Mouse (Mus musculus) liver, embryonic 11.5 days (tissue): Measurements from ENCODE around the gene Ldhal6b. TPM values are rescaled to one million over a fixed set of nuclear protein-coding genes. Genes with fewer than 3 reads are reported as not detected.
A peak's percentile ranks its signal among the peaks of the same experiment; 100 is the strongest.
"Not testable (repeated sequence)": the region's sequence is repeated elsewhere in the genome, so short reads cannot be mapped to it uniquely, and the experiment has no call there.

ENCODE experiments used
- ATAC-seq: fragments of 200-750 bp; cut with Nextera tagmentation; replicated peaks from 2 replicates; pipeline ENCODE4 v1.8.0; 2017; ENCODE audit warnings: moderate number of reproducible peaks, mild to moderate bottlenecking, moderate TSS enrichment, moderate library complexity; ENCODE audit not compliant: low FRiP score
- DNase-seq: peaks from one replicate; pipeline ENCODE4 v3.0.0-alpha.2; 2017; ENCODE audit warnings: low spot score
- H3K27ac ChIP-seq: fragments of 300-500 bp; sonication (generic); 2 replicates; pipeline ENCODE4 v1.5.1; 2014; ENCODE audit warnings: mild to moderate bottlenecking, low read depth, low read length, control low read depth
- H3K27me3 ChIP-seq: fragments of 300-500 bp; sonication (generic); replicated peaks from 2 replicates; pipeline ENCODE4 v1.6.1; 2014; ENCODE audit warnings: low read length, mixed read lengths; ENCODE audit not compliant: control insufficient read depth, insufficient read depth
- H3K36me3 ChIP-seq: fragments of 300-500 bp; sonication (generic); 2 replicates; pipeline ENCODE4 v1.6.1; 2014; ENCODE audit warnings: mild to moderate bottlenecking, low read length, moderate library complexity, mixed read lengths; ENCODE audit not compliant: control insufficient read depth, insufficient read depth
- H3K4me1 ChIP-seq: fragments of 300-500 bp; sonication (generic); replicated peaks from 2 replicates; pipeline ENCODE4 v1.6.1; 2014; ENCODE audit warnings: low read length, mixed read lengths; ENCODE audit not compliant: control insufficient read depth, insufficient read depth
- H3K4me2 ChIP-seq: fragments of 300-500 bp; sonication (generic); 2 replicates; pipeline ENCODE4 v1.6.1; 2014; ENCODE audit warnings: mild to moderate bottlenecking, control low read depth, moderate library complexity
- H3K4me3 ChIP-seq: fragments of 300-500 bp; sonication (generic); 2 replicates; pipeline ENCODE4 v1.5.1; 2014; ENCODE audit warnings: low read depth, low read length, control low read depth
- H3K9ac ChIP-seq: fragments of 300-500 bp; sonication (generic); 2 replicates; pipeline ENCODE4 v1.6.1; 2014; ENCODE audit warnings: low read depth, low read length, control low read depth
- H3K9me3 ChIP-seq: fragments of 300-500 bp; sonication (generic); 2 replicates; pipeline ENCODE4 v1.6.1; 2016; ENCODE audit warnings: low read length, inconsistent platforms, mixed read lengths; ENCODE audit not compliant: control insufficient read depth
- WGBS: fragments of 180-500 bp; shearing (Covaris S2); extraction: QIAGEN DNeasy Blood & Tissue Kit; methylation state at CpG from one replicate; pipeline ENCODE4 v1.1.7; 2014; 5-methylcytosine and 5-hydroxymethylcytosine counted together
- polyA plus RNA-seq: library from polyadenylated mRNA; unstranded; fragments of >200 nt; fragmentation: Nextera tagmentation; extraction: Ambion mirVana; gene quantifications from 2 replicates; pipeline ENCODE4 v1.2.1, GENCODE M21; 2014

The Ldhal6b gene
- 0.12 TPM in 1 of 2 replicates, not detected in the other for polyA plus RNA-seq

GRCm38 (mm10) chr17:5418545-5418944 lies at the start of gene Ldhal6b:
Gene Ldhal6b (minus strand): TSS chr17:5418767.
- Histone ChIP-seq H3K9ac (no peak within 1 kb of the TSS), H3K36me3 (peaks cover 13% of the 10 kb centered on the region), H3K27ac (no peak within 1 kb of the TSS), H3K4me3 (no peak within 1 kb of the TSS), H3K4me1 (peaks cover 10% of the 10 kb centered on the region), H3K27me3 (no peaks in the 10 kb centered on the region), H3K4me2 (no peak within 1 kb of the TSS), H3K9me3 (no peaks in the 10 kb centered on the region)
- ATAC-seq (no peak), DNase-seq (no peak)
- WGBS: 91% methylated on average over 11 of the region's 11 CpGs

DNA sequence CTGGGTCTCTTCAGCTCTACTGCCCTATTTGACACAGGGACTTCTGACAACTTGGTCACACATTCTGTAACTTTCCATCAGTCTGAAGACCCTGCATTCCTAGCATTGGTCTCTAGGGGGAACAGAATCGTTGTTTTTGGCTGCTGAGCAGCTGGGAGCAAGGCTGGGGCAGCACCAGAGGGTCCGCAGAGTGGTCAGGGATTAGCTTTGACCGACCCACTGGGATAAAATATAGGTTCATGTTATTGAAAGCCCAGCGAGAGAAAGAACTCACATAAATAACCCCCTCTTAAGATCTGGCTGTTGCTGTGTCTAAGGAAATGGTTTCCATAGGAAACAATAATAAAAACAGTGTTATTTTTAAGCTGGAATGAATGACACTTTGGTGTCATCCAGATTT lies 48.6 kb upstream of the Ldhal6b start:
- no peak for ATAC-seq
- WGBS: 49% methylated on average over 4 of the region's 4 CpGs

GRCm38 (mm10) chr17:5466736-5467135 lies 48.2 kb upstream of the Ldhal6b start:
- Histone ChIP-seq H3K27ac (no peak overlapping the region), H3K4me2 (no peak overlapping the region), H3K9me3 (no peaks in the 10 kb centered on the region), H3K4me1 (no peaks in the 10 kb centered on the region), H3K36me3 (no peaks in the 10 kb centered on the region), H3K9ac (no peak overlapping the region), H3K27me3 (no peaks in the 10 kb centered on the region), H3K4me3 (no peak overlapping the region)
- no peak for ATAC-seq
- DNase-seq: no peak
- 76% methylated on average over 8 of the region's 8 CpGs for WGBS

More for the DNA sequence above, 48.6 kb upstream of the Ldhal6b start:
- Histone ChIP-seq H3K27ac (no peak overlapping the region), H3K4me3 (no peak overlapping the region), H3K9ac (no peak overlapping the region), H3K4me1 (no peaks in the 10 kb centered on the region), H3K36me3 (no peaks in the 10 kb centered on the region), H3K27me3 (no peaks in the 10 kb centered on the region), H3K9me3 (no peaks in the 10 kb centered on the region), H3K4me2 (no peak overlapping the region)
- DNase-seq: no peak

- ATAC-seq (no peak), DNase-seq (no peak)
- Histone ChIP-seq H3K4me2 (no peak overlapping the region), H3K9me3 (no peaks in the 10 kb centered on the region), H3K27me3 (no peaks in the 10 kb centered on the region), H3K27ac (no peak overlapping the region), H3K9ac (no peak overlapping the region), H3K4me1 (no peaks in the 10 kb centered on the region), H3K36me3 (no peaks in the 10 kb centered on the region), H3K4me3 (no peak overlapping the region)
- WGBS: 84% methylated on average over 2 of the region's 2 CpGs
Observed at GRCm38 (mm10) chr17:5463912-5464311, 45.3 kb upstream of the Ldhal6b start.

DNA sequence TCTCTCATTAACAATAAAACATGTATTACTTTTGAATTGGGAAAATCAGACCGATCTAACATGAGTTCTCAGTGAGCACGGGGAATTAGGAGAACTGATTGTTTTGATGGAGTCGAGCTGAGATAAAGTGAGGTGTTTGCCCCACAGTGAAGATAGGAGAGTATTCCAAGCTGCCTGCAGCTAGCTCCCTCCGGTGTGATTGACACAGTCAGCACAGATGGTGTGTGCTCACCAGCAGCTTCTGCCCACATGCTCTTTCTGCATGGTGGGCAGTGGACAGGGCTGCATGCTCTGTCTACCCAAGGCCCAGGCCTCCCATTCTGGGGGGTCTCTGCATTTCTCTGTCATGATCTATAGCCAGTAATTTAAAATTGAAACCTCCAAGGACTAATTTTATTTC lies 35.1 kb upstream of the Ldhal6b start:
- no peak for DNase-seq
- no peaks in the 10 kb centered on the region for H3K36me3 ChIP-seq
- H3K27me3 ChIP-seq: no peaks in the 10 kb centered on the region
- no peak overlapping the region for H3K27ac ChIP-seq
- no peak overlapping the region for H3K4me2 ChIP-seq
- no peak overlapping the region for H3K9ac ChIP-seq
- no peaks in the 10 kb centered on the region for H3K9me3 ChIP-seq
- H3K4me3 ChIP-seq: no peak overlapping the region
- no peak for ATAC-seq
- H3K4me1 ChIP-seq: no peaks in the 10 kb centered on the region
- 55% methylated on average over 4 of the region's 4 CpGs for WGBS

GRCm38 (mm10) chr17:5443751-5444150 lies 25.2 kb upstream of the Ldhal6b start:
- H3K27me3 ChIP-seq: peaks cover 6% of the 10 kb centered on the region
- ATAC-seq (no peak), DNase-seq (no peak)
- no peak overlapping the region for H3K4me2 ChIP-seq
- H3K36me3 ChIP-seq: no peaks in the 10 kb centered on the region
- H3K9ac ChIP-seq: no peak overlapping the region
- H3K9me3 ChIP-seq: no peaks in the 10 kb centered on the region
- H3K27ac ChIP-seq: no peak overlapping the region
- H3K4me1 ChIP-seq: peaks cover 8% of the 10 kb centered on the region; the same call in 1 of the 2 replicates
- no peak overlapping the region for H3K4me3 ChIP-seq
- WGBS: 65% methylated on average over 5 of the region's 5 CpGs

- Histone ChIP-seq H3K27ac (no peak overlapping the region), H3K9me3 (no peaks in the 10 kb centered on the region), H3K9ac (no peak overlapping the region), H3K27me3 (peaks cover 6% of the 10 kb centered on the region), H3K36me3 (no peaks in the 10 kb centered on the region), H3K4me1 (peaks cover 8% of the 10 kb centered on the region; the same call in 1 of the 2 replicates), H3K4me3 (no peak overlapping the region), H3K4me2 (no peak overlapping the region)
- no peak for ATAC-seq
- 67% methylated on average over 3 of the region's 3 CpGs for WGBS
- DNase-seq: no peak
Observed at GRCm38 (mm10) chr17:5443260-5443659, 24.7 kb upstream of the Ldhal6b start.

GRCm38 (mm10) chr17:5442403-5442802 lies 23.8 kb upstream of the Ldhal6b start:
- not testable (repeated sequence) for DNase-seq, H3K36me3 ChIP-seq, H3K4me3 ChIP-seq, H3K4me2 ChIP-seq, H3K9ac ChIP-seq, H3K4me1 ChIP-seq, H3K9me3 ChIP-seq, H3K27me3 ChIP-seq, ATAC-seq, H3K27ac ChIP-seq
- 67% methylated on average over 5 of the region's 5 CpGs for WGBS

GRCm38 (mm10) chr17:5440159-5440971 lies 21.8 kb upstream of the Ldhal6b start, which contains the start of gene Tmem242:
Gene Tmem242 (minus strand): TSS chr17:5440259.
- Histone ChIP-seq H3K9ac (peak within 1 kb of the TSS; percentile 86), H3K36me3 (no peaks in the 10 kb centered on the region; the same call in 1 of the 2 replicates), H3K4me1 (peaks cover 8% of the 10 kb centered on the region; the same call in 1 of the 2 replicates), H3K27me3 (no peaks in the 10 kb centered on the region; the same call in 1 of the 2 replicates), H3K4me2 (peak within 1 kb of the TSS; percentile 88), H3K27ac (0 out of 2 replicates have a peak within 1 kb of the TSS, but pooled peaks have one; percentile 13), H3K4me3 (peak within 1 kb of the TSS; percentile 82), H3K9me3 (no peaks in the 10 kb centered on the region)
- under 1% methylated on average over 27 of the region's 27 CpGs for WGBS
- peak; percentile 86 for ATAC-seq
- DNase-seq: peak; percentile 89
